Mouse (Mus musculus): ENCODE measurements around the gene Gm2244. TPM values are rescaled to one million over a fixed set of nuclear protein-coding genes. Genes with fewer than 3 reads are reported as not detected.
"Not testable (repeated sequence)": the region's sequence is repeated elsewhere in the genome, so short reads cannot be mapped to it uniquely, and the experiment has no call there.

Gene Gm2244
- not detected in 2 replicates for polyA plus RNA-seq (2015; fragmentation: Nextera tagmentation; extraction: Ambion mirVana)

- not testable (repeated sequence) for H3K27ac ChIP-seq (ENCODE audit: low read length); H3K27me3 ChIP-seq (replicated peaks; ENCODE audit: control insufficient read depth, insufficient read depth, low read length); H3K4me2 ChIP-seq (ENCODE audit: low read depth, low read length); H3K4me3 ChIP-seq (ENCODE audit: low read length); H3K36me3 ChIP-seq (ENCODE audit: control insufficient read depth, insufficient read depth, low read length); H3K9ac ChIP-seq (ENCODE audit: low read depth, low read length); ATAC-seq; H3K9me3 ChIP-seq (ENCODE audit: control insufficient read depth, low read length); H3K4me1 ChIP-seq (ENCODE audit: control insufficient read depth, insufficient read depth, low read length)
- 88% methylated on average over 1 of the region's 3 CpGs for WGBS
These were observed at the start of gene Gm2244 for GRCm38 (mm10) chr14:19549863-19550262. Gm2244 (minus strand) TSS chr14:19549963.

GRCm38 (mm10) chr14:19584804-19585667 is 35.3 kb upstream of the Gm2244 start, which contains the start of gene Gm2237:
Gm2237 (minus strand) TSS chr14:19585135.
- H3K27me3 ChIP-seq (replicated peaks; ENCODE audit: control insufficient read depth, insufficient read depth, low read length); H3K4me1 ChIP-seq (ENCODE audit: control insufficient read depth, insufficient read depth, low read length); H3K27ac ChIP-seq (ENCODE audit: low read length); H3K9me3 ChIP-seq (ENCODE audit: control insufficient read depth, low read length); ATAC-seq; H3K36me3 ChIP-seq (ENCODE audit: control insufficient read depth, insufficient read depth, low read length): not testable (repeated sequence)
- 0% methylated on average over 8 of the region's 62 CpGs for WGBS
- Histone ChIP-seq H3K9ac (ENCODE audit: low read depth, low read length) (peak within 1 kb of the TSS; percentile 55; the same call in 1 of the 2 replicates), H3K4me3 (ENCODE audit: low read length) (peak within 1 kb of the TSS; percentile 45), H3K4me2 (ENCODE audit: low read depth, low read length) (peak within 1 kb of the TSS; percentile 43; the same call in 1 of the 2 replicates)

Other genes with a start within 250 kb of the Gm2244 start
- 0.22 TPM in 1 of 2 replicates, not detected in the other for gene Gm21738, start 131.0 kb downstream of the Gm2244 start, polyA plus RNA-seq (2015; fragmentation: Nextera tagmentation; extraction: Ambion mirVana)
- gene Gm2237, start 35.2 kb upstream of the Gm2244 start, polyA plus RNA-seq (2015; fragmentation: Nextera tagmentation; extraction: Ambion mirVana): 1.4 and 1.8 TPM in 2 replicates
- not detected in 2 replicates for gene Gm5458, start 52.6 kb upstream of the Gm2244 start, polyA plus RNA-seq (2015; fragmentation: Nextera tagmentation; extraction: Ambion mirVana)
- 63.8 and 68.6 TPM in 2 replicates for gene Nid2, start 201.3 kb upstream of the Gm2244 start, polyA plus RNA-seq (2015; fragmentation: Nextera tagmentation; extraction: Ambion mirVana)

Measured in intestine, embryonic 16.5 days (tissue).